Mouse (Mus musculus): ENCODE results near the gene Dpf3. TPM values are rescaled to one million over a fixed set of nuclear protein-coding genes. Genes with fewer than 3 reads are reported as not detected.

Dpf3 gene
- total RNA-seq, 2 experiments from 2014 or later = 17.4 to 21.3 TPM

- intact Hi-C loops (cut with DNase I) = no loop called here
These were observed 62.6 kb downstream of the Dpf3 start for GRCm38 (mm10) chr12:83424720-83425444.

GRCm38 (mm10) chr12:83424086-83424719, 63.3 kb downstream of the Dpf3 start:
- no peak for DNase-seq (ENCODE audit: low spot score)
- intact Hi-C loops (cut with DNase I) = no loop called here

More at GRCm38 (mm10) chr12:83424720-83425444, 62.6 kb downstream of the Dpf3 start:
- DNase-seq (ENCODE audit: low spot score) = peak; percentile 11

- intact Hi-C loops (cut with DNase I) = no loop called here
- no peak for DNase-seq (ENCODE audit: low spot score)
These were observed 67.2 kb downstream of the Dpf3 start for GRCm38 (mm10) chr12:83420346-83420745.

- no peak for DNase-seq (ENCODE audit: low spot score)
- intact Hi-C loops (cut with DNase I) = no loop called here
These were observed 72.3 kb downstream of the Dpf3 start for GRCm38 (mm10) chr12:83415207-83415606.

GRCm38 (mm10) chr12:83413684-83414083, 73.8 kb downstream of the Dpf3 start:
- no peak for DNase-seq (ENCODE audit: low spot score)
- intact Hi-C loops (cut with DNase I) = loop anchor here (5.0 kb wide), 1 partner anchor 74 kb away; the partner anchor contains the start of gene Dpf3

- intact Hi-C loops (cut with DNase I) = loop anchor here (5.0 kb wide), 1 partner anchor 75 kb away; the partner anchor contains the start of gene Dpf3
- peak; percentile 24 for DNase-seq (ENCODE audit: low spot score)
These were observed 75.6 kb downstream of the Dpf3 start for GRCm38 (mm10) chr12:83411721-83412521.

GRCm38 (mm10) chr12:83411032-83411431, 76.5 kb downstream of the Dpf3 start:
- no peak for DNase-seq (ENCODE audit: low spot score)
- intact Hi-C loops (cut with DNase I) = loop anchor here (5.0 kb wide), 1 partner anchor 76 kb away; the partner anchor contains the start of gene Dpf3

GRCm38 (mm10) chr12:83405374-83406125, 82.0 kb downstream of the Dpf3 start:
- DNase-seq (ENCODE audit: low spot score) = no peak
- intact Hi-C loops (cut with DNase I) = loop anchor here (2.0 kb wide), 1 partner anchor 23 kb away; no protein-coding TSS in a partner anchor

- intact Hi-C loops (cut with DNase I) = no loop called here
- no peak for DNase-seq (ENCODE audit: low spot score)
These were observed 85.2 kb downstream of the Dpf3 start for GRCm38 (mm10) chr12:83402270-83402669.

- intact Hi-C loops (cut with DNase I) = no loop called here
- no peak for DNase-seq (ENCODE audit: low spot score)
These were observed 95.5 kb downstream of the Dpf3 start for GRCm38 (mm10) chr12:83392011-83392410.

- intact Hi-C loops (cut with DNase I) = no loop called here
- no peak for DNase-seq (ENCODE audit: low spot score)
These were observed 100.0 kb downstream of the Dpf3 start for GRCm38 (mm10) chr12:83387554-83387953.

- intact Hi-C loops (cut with DNase I) = no loop called here
- DNase-seq (ENCODE audit: low spot score) = no peak
These were observed 106.4 kb downstream of the Dpf3 start for GRCm38 (mm10) chr12:83381072-83381471.

GRCm38 (mm10) chr12:83380016-83380415, 107.5 kb downstream of the Dpf3 start:
- intact Hi-C loops (cut with DNase I) = no loop called here
- DNase-seq (ENCODE audit: low spot score) = no peak

- DNase-seq (ENCODE audit: low spot score) = no peak
- intact Hi-C loops (cut with DNase I) = no loop called here
These were observed 112.3 kb downstream of the Dpf3 start for GRCm38 (mm10) chr12:83375015-83375831.

- intact Hi-C loops (cut with DNase I) = no loop called here
- no peak for DNase-seq (ENCODE audit: low spot score)
These were observed 114.4 kb downstream of the Dpf3 start for GRCm38 (mm10) chr12:83373081-83373480.

GRCm38 (mm10) chr12:83372290-83372689, 115.2 kb downstream of the Dpf3 start:
- intact Hi-C loops (cut with DNase I) = no loop called here
- no peak for DNase-seq (ENCODE audit: low spot score)

- intact Hi-C loops (cut with DNase I) = no loop called here
- DNase-seq (ENCODE audit: low spot score) = no peak
These were observed 117.3 kb downstream of the Dpf3 start for GRCm38 (mm10) chr12:83370221-83370620.

- intact Hi-C loops (cut with DNase I) = loop anchor here (5.0 kb wide), 2 partner anchors 118 to 252 kb away; partner anchors contain the start of gene Dpf3
- no peak for DNase-seq (ENCODE audit: low spot score)
These were observed 118.1 kb downstream of the Dpf3 start for GRCm38 (mm10) chr12:83369416-83369815.

- intact Hi-C loops (cut with DNase I) = loop anchor here (5.0 kb wide), 2 partner anchors 120 to 250 kb away; partner anchors contain the start of gene Dpf3
- no peak for DNase-seq (ENCODE audit: low spot score)
These were observed 120.0 kb downstream of the Dpf3 start for GRCm38 (mm10) chr12:83367486-83367885.

Data from heart, postnatal 25 days (tissue).